Mouse (Mus musculus) kidney, adult 2 months (tissue): ENCODE measurements around the gene Frmpd1.

Experiments
- CTCF ChIP-seq: fragments of 200-500 bp; conservative IDR thresholded peaks from 2 replicates; pipeline ENCODE4 v1.5.1; 2011; ENCODE audit warnings: low read depth, mild to moderate bottlenecking, control low read depth, low read length, moderate library complexity, mixed read lengths; ENCODE audit not compliant: insufficient read depth, insufficient read length
- POLR2A ChIP-seq: fragments of 200-500 bp; IDR thresholded peaks from one replicate; pipeline ENCODE4 v1.6.1; 2011; ENCODE audit warnings: low read depth, low read length, control low read depth

DNA sequence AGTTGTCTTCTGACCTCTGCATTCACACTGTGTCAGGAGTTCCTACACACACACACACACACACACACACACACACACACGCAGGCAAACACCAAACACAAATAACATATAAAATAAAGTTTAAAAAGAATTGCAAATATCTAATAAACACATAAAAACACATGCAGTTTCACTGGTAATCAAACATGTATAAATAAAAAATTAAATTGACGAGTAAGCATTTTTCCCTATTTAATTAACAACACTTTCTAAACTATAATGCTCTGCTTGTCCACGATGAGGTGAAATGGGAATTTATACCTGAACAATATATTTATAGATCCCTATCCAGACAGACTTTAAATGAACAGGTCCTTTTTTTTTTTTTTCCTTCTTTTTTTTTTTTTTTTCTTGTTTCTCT is 18.7 kb upstream of the Frmpd1 start:
- TF ChIP-seq POLR2A: no peak
- TF ChIP-seq CTCF: no peak
